ENCODE assay signal across 25 mouse cellular contexts in the genomic region with DNA sequence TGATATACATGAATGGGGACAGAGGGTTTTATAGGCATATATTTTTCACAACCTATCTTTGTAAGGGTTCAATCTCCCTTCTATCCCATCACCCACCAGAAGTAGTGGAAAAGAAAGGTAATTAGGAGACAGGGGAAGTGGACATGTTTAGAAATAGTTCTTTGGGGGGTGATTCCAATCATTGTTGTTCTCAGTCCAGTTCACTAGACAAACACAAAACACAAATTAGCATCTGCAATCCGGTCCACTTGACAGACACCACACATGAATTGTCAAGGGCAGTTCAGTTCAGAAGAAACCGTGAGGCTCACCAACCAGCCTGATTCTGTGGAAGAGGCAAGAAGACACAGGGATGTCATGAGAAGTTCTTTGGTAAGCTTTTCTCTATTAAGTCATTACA.
DNase-seq lines count a peak whose midpoint lies in the region; ATAC-seq lines count a peak whose summit lies in the region.
"Had no signal": no experiment of that assay in that cellular context is flagged by ENCODE, and none has a peak within 500 bp of the region (broad histone marks: within the 10 kb centered on the region; RNA-seq: fewer than 3 reads in every experiment).

No protein-coding gene starts in this region.

- H3K36me3 ChIP-seq in forebrain, embryonic 11.5 days (ENCODE audit: control insufficient read depth, insufficient read depth, low read length): no peaks in the 10 kb centered on the region
- H3K36me3 ChIP-seq in forebrain, embryonic 16.5 days (ENCODE audit: control insufficient read depth, insufficient read depth): no peaks in the 10 kb centered on the region
- H3K36me3 ChIP-seq: embryonic facial prominence, embryonic 13.5 days; embryonic facial prominence, embryonic 15.5 days; forebrain, embryonic 10.5 days; forebrain, embryonic 15.5 days had no signal

- H3K9ac ChIP-seq in forebrain, embryonic 11.5 days (ENCODE audit: low read length): no peak overlapping the region
- no peak overlapping the region for H3K9ac ChIP-seq in forebrain, embryonic 16.5 days (replicated peaks; ENCODE audit: low read depth, low read length)
- H3K9ac ChIP-seq: embryonic facial prominence, embryonic 13.5 days; embryonic facial prominence, embryonic 15.5 days; forebrain, embryonic 13.5 days; forebrain, embryonic 15.5 days had no signal

- no peak for DNase-seq in forebrain, embryonic 11.5 days (ENCODE audit: low spot score)
- DNase-seq in Muller cell, postnatal 12 days (ENCODE audit: inconsistent ontology term): peak; percentile 76
- peak; percentile 83 for DNase-seq in retina, embryonic 14.5 days (ENCODE audit: low spot score)
- no peak for DNase-seq in thymus, adult 18-20 months
- no peak for DNase-seq in frontal cortex, postnatal 25 days (ENCODE audit: low spot score in 2 of 2)
- DNase-seq: adrenal gland, adult 8-10 months; adrenal gland, postnatal 14 days; adrenal gland, postnatal 36 days; B cell, adult 2 months; cerebellum, adult 11 months; cerebellum, adult 18-20 months; cerebellum, adult 8-10 months; cerebellum, adult 9-11 months; cerebellum, postnatal 14 days; cerebellum, postnatal 36 days; embryo, embryonic 11 days had no signal

- H3K9me3 ChIP-seq in forebrain, embryonic 11.5 days (ENCODE audit: control insufficient read depth, low read length): no peaks in the 10 kb centered on the region
- no peaks in the 10 kb centered on the region for H3K9me3 ChIP-seq in forebrain, embryonic 16.5 days (ENCODE audit: control insufficient read depth, low read length)
- H3K9me3 ChIP-seq: embryonic facial prominence, embryonic 13.5 days; embryonic facial prominence, embryonic 15.5 days; forebrain, embryonic 10.5 days; forebrain, embryonic 13.5 days; forebrain, embryonic 15.5 days had no signal

- no peaks in the 10 kb centered on the region for H3K27me3 ChIP-seq in forebrain, embryonic 11.5 days (ENCODE audit: control insufficient read depth, insufficient read depth, low read length)
- H3K27me3 ChIP-seq in forebrain, embryonic 16.5 days (replicated peaks; ENCODE audit: control insufficient read depth, insufficient read depth, low read length): no peaks in the 10 kb centered on the region
- H3K27me3 ChIP-seq: embryonic facial prominence, embryonic 13.5 days; embryonic facial prominence, embryonic 15.5 days; forebrain, embryonic 13.5 days; forebrain, embryonic 15.5 days; Patski had no signal

- H3K27ac ChIP-seq in forebrain, embryonic 11.5 days (ENCODE audit: low read depth, low read length): no peak overlapping the region
- no peak overlapping the region for H3K27ac ChIP-seq in forebrain, embryonic 16.5 days (ENCODE audit: low read length)
- H3K27ac ChIP-seq: embryonic facial prominence, embryonic 13.5 days; embryonic facial prominence, embryonic 15.5 days; forebrain, embryonic 10.5 days; forebrain, embryonic 13.5 days; forebrain, embryonic 15.5 days had no signal

- peak; percentile 63; the same call in 1 of the 2 replicates for ATAC-seq in forebrain, embryonic 11.5 days (replicated peaks; ENCODE audit: low FRiP score)
- ATAC-seq in forebrain, embryonic 16.5 days: no peak
- ATAC-seq: activated CD4-positive, CD25-positive, alpha-beta regulatory T cell, adult 4 months; forebrain, embryonic 13.5 days; forebrain, embryonic 15.5 days; Patski had no signal

- H3K4me2 ChIP-seq in forebrain, embryonic 11.5 days (ENCODE audit: low read depth, low read length, severe bottlenecking): no peak overlapping the region
- H3K4me2 ChIP-seq in forebrain, embryonic 16.5 days (ENCODE audit: low read length): no peak overlapping the region
- H3K4me2 ChIP-seq: embryonic facial prominence, embryonic 13.5 days; embryonic facial prominence, embryonic 15.5 days; forebrain, embryonic 13.5 days; forebrain, embryonic 15.5 days had no signal

- no peak overlapping the region for H3K4me3 ChIP-seq in forebrain, embryonic 11.5 days (ENCODE audit: low read depth, low read length)
- no peak overlapping the region for H3K4me3 ChIP-seq in forebrain, embryonic 16.5 days (replicated peaks; ENCODE audit: low read length)
- H3K4me3 ChIP-seq: embryonic facial prominence, embryonic 13.5 days; embryonic facial prominence, embryonic 15.5 days; erythroblast, embryonic 14.5 days; forebrain, embryonic 10.5 days; forebrain, embryonic 13.5 days; forebrain, embryonic 15.5 days had no signal

- H3K4me1 ChIP-seq in forebrain, embryonic 11.5 days (replicated peaks; ENCODE audit: control insufficient read depth, insufficient read depth, low read length): peaks cover 2% of the 10 kb centered on the region; the same call in 1 of the 2 replicates
- H3K4me1 ChIP-seq in forebrain, embryonic 16.5 days (replicated peaks; ENCODE audit: control insufficient read depth, insufficient read depth, low read length): no peaks in the 10 kb centered on the region
- H3K4me1 ChIP-seq: embryonic facial prominence, embryonic 15.5 days; forebrain, embryonic 13.5 days; forebrain, embryonic 15.5 days had no signal

- WGBS in forebrain, embryonic 11.5 days: 29% methylated on average over 2 of the region's 2 CpGs
- WGBS in forebrain, embryonic 16.5 days: 11% methylated on average over 2 of the region's 2 CpGs

Comparison
In these comparisons a context has a peak if more than half of its experiments do, and no peak if none do; other contexts are left out.
1. DNase-seq: peak in Muller cell, postnatal 12 days (single experiment) and retina, embryonic 14.5 days (single experiment); none in forebrain, embryonic 11.5 days (single experiment), thymus, adult 18-20 months (0 of 2) and frontal cortex, postnatal 25 days (0 of 2).